Mouse (Mus musculus): ENCODE data around the gene Car10. TPM values are rescaled to one million over a fixed set of nuclear protein-coding genes. Genes with fewer than 3 reads are reported as not detected.

The Car10 gene
- polyA plus RNA-seq, 1 experiment from 2014 or later: 0.08 TPM

DNA sequence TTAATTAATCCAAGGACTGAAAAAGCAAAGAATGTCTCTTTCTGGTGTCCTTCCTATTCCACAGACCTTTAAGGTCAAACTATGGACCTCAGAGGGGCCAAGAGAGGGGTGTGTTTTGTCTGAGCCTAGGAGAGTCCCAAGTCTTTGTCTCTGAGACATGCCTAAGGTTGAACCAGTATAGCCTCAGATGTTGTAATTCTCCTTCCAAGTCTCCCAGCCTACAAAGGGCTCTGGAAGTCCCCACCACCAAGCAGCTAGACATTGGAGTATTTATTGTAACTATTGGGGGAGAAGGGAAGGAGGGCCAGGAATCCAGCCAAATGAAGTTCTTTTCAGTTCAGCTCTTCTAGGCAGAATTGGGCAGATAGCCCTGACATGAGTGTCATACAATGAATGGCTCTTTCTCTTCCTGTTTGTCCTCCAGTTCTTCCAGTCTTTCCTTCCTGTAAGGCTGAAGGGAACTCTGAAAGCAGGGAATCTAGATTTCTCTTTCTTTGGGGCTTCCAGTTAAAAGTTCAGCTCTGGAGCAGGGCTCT lies 464.6 kb downstream of the Car10 start:
- no peak for DNase-seq (ENCODE audit: low spot score)
- H3K4me2 ChIP-seq (ENCODE audit: low read depth, severe bottlenecking): no peak overlapping the region
- no peaks in the 10 kb centered on the region for H3K36me3 ChIP-seq (ENCODE audit: control insufficient read depth, insufficient read depth, low read length)
- no peak overlapping the region for H3K4me3 ChIP-seq (ENCODE audit: low read depth, low read length)
- no peaks in the 10 kb centered on the region for H3K4me1 ChIP-seq (ENCODE audit: control insufficient read depth, insufficient read depth, low read length)
- no peak overlapping the region for H3K9ac ChIP-seq (ENCODE audit: low read length)
- no peaks in the 10 kb centered on the region for H3K9me3 ChIP-seq (ENCODE audit: control insufficient read depth, low read length)
- H3K27me3 ChIP-seq (ENCODE audit: control insufficient read depth, insufficient read depth, low read length): no peaks in the 10 kb centered on the region
- no peak for ATAC-seq (ENCODE audit: insufficient number of reproducible peaks, low FRiP score, low TSS enrichment, low read depth)
- no peak overlapping the region for H3K27ac ChIP-seq (replicated peaks; ENCODE audit: low read depth, low read length)

DNA sequence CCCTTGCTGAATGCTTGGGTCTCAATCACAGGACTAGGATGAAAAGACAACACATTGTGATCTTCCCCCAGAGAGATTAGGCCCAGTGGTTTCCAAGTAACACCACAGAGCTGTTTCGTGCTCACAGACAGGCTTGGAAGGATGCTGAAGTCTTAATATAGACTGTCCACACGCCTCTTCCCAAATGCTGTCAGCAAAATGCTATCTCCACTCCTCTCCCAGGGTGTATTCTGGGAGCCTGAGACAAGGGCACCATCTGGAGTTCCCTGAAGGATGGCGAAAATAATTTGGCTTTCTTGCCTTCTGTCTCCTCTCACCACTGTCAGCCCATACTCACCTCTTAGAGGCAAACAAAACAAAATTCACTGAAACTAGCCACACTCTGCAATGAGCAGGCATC lies 467.9 kb downstream of the Car10 start:
- Histone ChIP-seq H3K9ac (ENCODE audit: low read length) (no peak overlapping the region), H3K9me3 (ENCODE audit: control insufficient read depth, low read length) (no peaks in the 10 kb centered on the region), H3K4me2 (ENCODE audit: low read depth, severe bottlenecking) (no peak overlapping the region), H3K4me3 (ENCODE audit: low read depth, low read length) (no peak overlapping the region), H3K27ac (replicated peaks; ENCODE audit: low read depth, low read length) (no peak overlapping the region), H3K36me3 (ENCODE audit: control insufficient read depth, insufficient read depth, low read length) (no peaks in the 10 kb centered on the region), H3K4me1 (ENCODE audit: control insufficient read depth, insufficient read depth, low read length) (no peaks in the 10 kb centered on the region), H3K27me3 (ENCODE audit: control insufficient read depth, insufficient read depth, low read length) (no peaks in the 10 kb centered on the region)
- ATAC-seq (ENCODE audit: insufficient number of reproducible peaks, low FRiP score, low TSS enrichment, low read depth): no peak
- DNase-seq (ENCODE audit: low spot score): no peak
- 89% methylated on average over 3 of the region's 3 CpGs for WGBS

GRCm38 (mm10) chr11:93571917-93572641 lies 474.3 kb downstream of the Car10 start:
- Histone ChIP-seq H3K27ac (replicated peaks; ENCODE audit: low read depth, low read length) (no peak overlapping the region), H3K9me3 (ENCODE audit: control insufficient read depth, low read length) (no peaks in the 10 kb centered on the region), H3K36me3 (ENCODE audit: control insufficient read depth, insufficient read depth, low read length) (no peaks in the 10 kb centered on the region), H3K27me3 (ENCODE audit: control insufficient read depth, insufficient read depth, low read length) (no peaks in the 10 kb centered on the region), H3K4me1 (ENCODE audit: control insufficient read depth, insufficient read depth, low read length) (no peaks in the 10 kb centered on the region), H3K4me2 (ENCODE audit: low read depth, severe bottlenecking) (no peak overlapping the region), H3K4me3 (ENCODE audit: low read depth, low read length) (no peak overlapping the region), H3K9ac (ENCODE audit: low read length) (no peak overlapping the region)
- WGBS: 71% methylated on average over 11 of the region's 11 CpGs
- DNase-seq (ENCODE audit: low spot score) (no peak), ATAC-seq (ENCODE audit: insufficient number of reproducible peaks, low FRiP score, low TSS enrichment, low read depth) (no peak)

DNA sequence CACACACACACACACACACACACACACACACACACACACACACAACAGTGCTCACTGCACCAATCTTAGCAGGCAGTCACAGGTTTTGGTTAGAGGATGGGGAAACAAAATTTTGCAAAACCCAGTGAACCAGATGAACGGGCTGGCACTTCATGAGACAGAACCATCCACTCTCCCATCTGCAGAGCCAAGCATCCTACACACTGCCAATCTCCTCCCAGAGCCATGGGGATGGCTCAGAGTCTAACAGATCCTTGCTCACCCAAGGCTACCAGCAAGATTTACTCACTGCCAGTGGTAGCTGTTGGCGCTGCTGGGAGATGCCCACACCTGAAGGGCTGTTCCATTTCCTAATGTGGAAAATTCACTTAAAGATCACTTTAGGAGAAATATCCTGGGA lies 479.6 kb downstream of the Car10 start:
- no peak overlapping the region for H3K4me2 ChIP-seq (ENCODE audit: low read depth, severe bottlenecking)

DNA sequence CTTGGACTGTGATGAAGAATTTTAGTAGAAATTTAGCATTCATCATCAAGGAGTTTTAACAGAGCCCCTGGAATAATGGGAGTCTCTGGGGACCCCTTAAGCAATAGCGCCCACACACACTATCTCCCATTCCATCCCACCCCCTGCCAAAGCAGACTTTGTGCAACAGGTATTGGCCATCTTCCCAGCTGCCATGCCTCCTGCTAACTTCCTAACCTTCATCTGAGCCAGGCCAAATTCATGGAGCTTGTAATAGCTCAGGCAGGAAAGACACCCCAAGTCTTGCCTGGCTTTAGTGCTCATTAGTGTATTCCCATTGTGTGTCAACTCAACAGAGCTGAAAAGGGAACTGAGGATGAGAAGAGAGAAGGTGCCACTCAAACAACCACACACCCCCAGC lies 481.8 kb downstream of the Car10 start:
- H3K4me1 ChIP-seq (ENCODE audit: control insufficient read depth, insufficient read depth, low read length): no peaks in the 10 kb centered on the region
- no peaks in the 10 kb centered on the region for H3K36me3 ChIP-seq (ENCODE audit: control insufficient read depth, insufficient read depth, low read length)
- no peaks in the 10 kb centered on the region for H3K9me3 ChIP-seq (ENCODE audit: control insufficient read depth, low read length)
- ATAC-seq (ENCODE audit: insufficient number of reproducible peaks, low FRiP score, low TSS enrichment, low read depth) (no peak), DNase-seq (ENCODE audit: low spot score) (no peak)
- 91% methylated on average over 1 of the region's 1 CpGs for WGBS
- no peak overlapping the region for H3K4me3 ChIP-seq (ENCODE audit: low read depth, low read length)
- no peaks in the 10 kb centered on the region for H3K27me3 ChIP-seq (ENCODE audit: control insufficient read depth, insufficient read depth, low read length)
- no peak overlapping the region for H3K9ac ChIP-seq (ENCODE audit: low read length)
- no peak overlapping the region for H3K4me2 ChIP-seq (ENCODE audit: low read depth, severe bottlenecking)
- H3K27ac ChIP-seq (replicated peaks; ENCODE audit: low read depth, low read length): no peak overlapping the region

More for the DNA sequence above, 479.6 kb downstream of the Car10 start:
- Histone ChIP-seq H3K9me3 (ENCODE audit: control insufficient read depth, low read length) (no peaks in the 10 kb centered on the region), H3K36me3 (ENCODE audit: control insufficient read depth, insufficient read depth, low read length) (no peaks in the 10 kb centered on the region), H3K27me3 (ENCODE audit: control insufficient read depth, insufficient read depth, low read length) (no peaks in the 10 kb centered on the region), H3K9ac (ENCODE audit: low read length) (no peak overlapping the region), H3K27ac (replicated peaks; ENCODE audit: low read depth, low read length) (no peak overlapping the region), H3K4me1 (ENCODE audit: control insufficient read depth, insufficient read depth, low read length) (no peaks in the 10 kb centered on the region), H3K4me3 (ENCODE audit: low read depth, low read length) (no peak overlapping the region)
- 91% methylated on average over 2 of the region's 2 CpGs for WGBS
- DNase-seq (ENCODE audit: low spot score) (no peak), ATAC-seq (ENCODE audit: insufficient number of reproducible peaks, low FRiP score, low TSS enrichment, low read depth) (no peak)

DNA sequence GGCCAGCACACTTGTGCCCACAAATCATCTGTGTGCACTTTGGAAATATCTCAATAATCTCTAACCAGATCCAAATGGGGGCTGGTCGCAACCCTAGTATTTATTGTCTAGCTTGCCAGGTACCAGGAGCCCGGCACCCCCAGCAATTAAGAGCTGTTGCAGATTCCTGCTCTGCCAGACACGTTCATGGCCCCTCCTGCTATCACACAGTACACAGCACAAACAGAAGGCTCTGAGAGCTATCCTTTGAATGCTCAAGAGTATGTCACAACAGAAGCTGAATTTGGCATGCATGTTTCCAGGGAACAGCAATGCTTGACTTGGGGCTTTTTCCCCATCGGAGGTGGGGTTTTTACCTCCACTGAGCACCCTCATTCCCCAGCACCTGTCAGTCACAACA lies 483.5 kb downstream of the Car10 start:
- no peak overlapping the region for H3K27ac ChIP-seq (replicated peaks; ENCODE audit: low read depth, low read length)
- ATAC-seq (ENCODE audit: insufficient number of reproducible peaks, low FRiP score, low TSS enrichment, low read depth) (no peak), DNase-seq (ENCODE audit: low spot score) (no peak)
- H3K9me3 ChIP-seq (ENCODE audit: control insufficient read depth, low read length): no peaks in the 10 kb centered on the region
- H3K4me1 ChIP-seq (ENCODE audit: control insufficient read depth, insufficient read depth, low read length): no peaks in the 10 kb centered on the region
- 31% methylated on average over 4 of the region's 4 CpGs for WGBS
- no peak overlapping the region for H3K4me3 ChIP-seq (ENCODE audit: low read depth, low read length)
- H3K36me3 ChIP-seq (ENCODE audit: control insufficient read depth, insufficient read depth, low read length): no peaks in the 10 kb centered on the region
- no peaks in the 10 kb centered on the region for H3K27me3 ChIP-seq (ENCODE audit: control insufficient read depth, insufficient read depth, low read length)
- H3K9ac ChIP-seq (ENCODE audit: low read length): no peak overlapping the region
- no peak overlapping the region for H3K4me2 ChIP-seq (ENCODE audit: low read depth, severe bottlenecking)

- H3K4me3 ChIP-seq (ENCODE audit: low read depth, low read length): no peak overlapping the region
- no peak for DNase-seq (ENCODE audit: low spot score)
- ATAC-seq (ENCODE audit: insufficient number of reproducible peaks, low FRiP score, low TSS enrichment, low read depth): no peak
- 83% methylated on average over 4 of the region's 4 CpGs for WGBS
- H3K9ac ChIP-seq (ENCODE audit: low read length): no peak overlapping the region
- H3K4me1 ChIP-seq (ENCODE audit: control insufficient read depth, insufficient read depth, low read length): no peaks in the 10 kb centered on the region
- H3K4me2 ChIP-seq (ENCODE audit: low read depth, severe bottlenecking): no peak overlapping the region
- no peaks in the 10 kb centered on the region for H3K27me3 ChIP-seq (ENCODE audit: control insufficient read depth, insufficient read depth, low read length)
- H3K27ac ChIP-seq (replicated peaks; ENCODE audit: low read depth, low read length): no peak overlapping the region
- H3K36me3 ChIP-seq (ENCODE audit: control insufficient read depth, insufficient read depth, low read length): no peaks in the 10 kb centered on the region
- H3K9me3 ChIP-seq (ENCODE audit: control insufficient read depth, low read length): no peaks in the 10 kb centered on the region
Measured at GRCm38 (mm10) chr11:93587788-93588187, 490.0 kb downstream of the Car10 start.

- no peak for ATAC-seq (ENCODE audit: insufficient number of reproducible peaks, low FRiP score, low TSS enrichment, low read depth)
- H3K9ac ChIP-seq (ENCODE audit: low read length): no peak overlapping the region
- H3K4me3 ChIP-seq (ENCODE audit: low read depth, low read length): no peak overlapping the region
- H3K9me3 ChIP-seq (ENCODE audit: control insufficient read depth, low read length): no peaks in the 10 kb centered on the region
- no peak for DNase-seq (ENCODE audit: low spot score)
- H3K27me3 ChIP-seq (ENCODE audit: control insufficient read depth, insufficient read depth, low read length): no peaks in the 10 kb centered on the region
- WGBS: 78% methylated on average over 3 of the region's 3 CpGs
- no peak overlapping the region for H3K4me2 ChIP-seq (ENCODE audit: low read depth, severe bottlenecking)
- H3K4me1 ChIP-seq (ENCODE audit: control insufficient read depth, insufficient read depth, low read length): no peaks in the 10 kb centered on the region
- H3K36me3 ChIP-seq (ENCODE audit: control insufficient read depth, insufficient read depth, low read length): no peaks in the 10 kb centered on the region
- no peak overlapping the region for H3K27ac ChIP-seq (replicated peaks; ENCODE audit: low read depth, low read length)
Measured at GRCm38 (mm10) chr11:93590652-93591051, 492.8 kb downstream of the Car10 start.

- 7% methylated on average over 2 of the region's 2 CpGs for WGBS
- DNase-seq (ENCODE audit: low spot score): no peak
Measured at GRCm38 (mm10) chr11:93594033-93594432, 496.2 kb downstream of the Car10 start.

More at GRCm38 (mm10) chr11:93594033-93594432, 496.2 kb downstream of the Car10 start:
- Histone ChIP-seq H3K9ac (ENCODE audit: low read length) (no peak overlapping the region), H3K4me3 (ENCODE audit: low read depth, low read length) (no peak overlapping the region), H3K4me2 (ENCODE audit: low read depth, severe bottlenecking) (no peak overlapping the region), H3K36me3 (ENCODE audit: control insufficient read depth, insufficient read depth, low read length) (no peaks in the 10 kb centered on the region), H3K27me3 (ENCODE audit: control insufficient read depth, insufficient read depth, low read length) (no peaks in the 10 kb centered on the region), H3K4me1 (ENCODE audit: control insufficient read depth, insufficient read depth, low read length) (no peaks in the 10 kb centered on the region), H3K9me3 (ENCODE audit: control insufficient read depth, low read length) (no peaks in the 10 kb centered on the region), H3K27ac (replicated peaks; ENCODE audit: low read depth, low read length) (no peak overlapping the region)
- no peak for ATAC-seq (ENCODE audit: insufficient number of reproducible peaks, low FRiP score, low TSS enrichment, low read depth)

Data from limb, embryonic 11.5 days (tissue).